In the genomic region with DNA sequence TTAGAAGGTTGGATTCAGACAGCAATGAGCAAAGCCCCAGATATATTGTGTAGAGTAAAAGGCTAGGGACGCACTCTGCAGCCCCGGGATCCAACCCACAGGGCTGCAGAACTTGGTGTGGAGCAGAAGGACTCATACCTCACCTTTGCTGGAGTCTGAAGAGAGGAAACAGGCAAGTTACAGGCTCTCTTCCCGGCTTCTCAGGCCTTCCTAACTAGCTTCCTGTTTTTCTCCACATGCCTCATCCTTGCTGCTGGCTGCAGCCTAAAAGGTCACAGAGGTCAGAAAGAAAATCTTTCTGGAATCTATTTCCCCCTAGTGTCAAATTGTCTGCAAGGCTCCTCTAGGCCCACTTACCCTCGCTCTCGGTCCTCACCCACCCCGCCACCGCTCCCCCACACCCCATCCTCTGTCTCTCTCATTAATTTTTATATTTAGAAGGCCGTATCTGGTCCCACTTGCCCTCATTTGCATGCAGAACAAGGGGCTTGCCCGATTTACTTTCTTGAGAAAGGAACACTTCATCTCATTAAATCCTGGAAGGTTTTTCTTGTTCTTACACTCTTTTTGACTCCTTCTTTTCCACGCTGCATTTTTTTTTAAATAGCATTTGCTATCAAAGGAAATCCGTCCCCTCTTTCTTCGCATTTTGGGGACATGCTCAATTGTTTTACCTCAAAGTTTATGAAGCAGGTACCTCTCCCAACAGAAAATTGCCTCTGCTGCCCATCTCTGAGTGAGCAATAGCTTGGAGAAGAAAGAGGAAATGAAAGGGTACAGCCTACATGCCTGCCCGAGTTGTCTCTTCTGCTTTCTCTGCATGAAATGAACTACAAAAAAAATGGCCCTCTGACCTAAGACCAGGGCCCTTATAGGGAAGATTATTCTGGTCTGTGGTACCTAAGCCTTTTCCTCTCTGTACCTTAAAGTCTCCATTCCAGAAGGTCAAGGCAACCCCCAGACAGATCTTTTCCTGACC, we compare ENCODE assay signal across 12 mouse cellular contexts. TPM values are rescaled to one million over a fixed set of nuclear protein-coding genes. Genes with fewer than 3 reads are reported as not detected.
DNase-seq lines count a peak whose midpoint lies in the region; ATAC-seq and TF ChIP-seq lines count a peak whose summit lies in the region.
"Had no signal": no experiment of that assay in that cellular context is flagged by ENCODE, and none has a peak within 500 bp of the region (broad histone marks: within the 10 kb centered on the region; RNA-seq: fewer than 3 reads in every experiment).

No protein-coding gene starts in this region.

- no peaks in the 10 kb centered on the region for H3K27me3 ChIP-seq in heart, adult 2 months (ENCODE audit: control insufficient read depth, insufficient read depth, low read length)
- H3K27me3 ChIP-seq in lung, embryonic 14.5 days (ENCODE audit: insufficient read depth, low read length), result no peaks in the 10 kb centered on the region
- H3K27me3 ChIP-seq in splenic B cell, adult 2 months (ENCODE audit: control insufficient read depth, insufficient read depth, low read length, poor library complexity, severe bottlenecking), result no peaks in the 10 kb centered on the region
- H3K27me3 ChIP-seq: embryonic facial prominence, embryonic 15.5 days had no signal

- TF ChIP-seq CTCF in heart, adult 2 months (IDR thresholded peaks at IDR 0.05), result no peak
- 0 out of 2 replicates have a peak, but pooled peaks have one; percentile 1 for TF ChIP-seq CTCF in lung, embryonic 14.5 days (IDR thresholded peaks at IDR 0.05; ENCODE audit: low read depth)

- peaks cover 32% of the 10 kb centered on the region for H3K36me3 ChIP-seq in heart, adult 2 months (ENCODE audit: control insufficient read depth, insufficient read depth, low read length)
- H3K36me3 ChIP-seq in lung, embryonic 14.5 days (ENCODE audit: insufficient read depth), result 0 out of 2 replicates have a peak, but pooled peaks cover 3% of the 10 kb centered on the region
- no peaks in the 10 kb centered on the region for H3K36me3 ChIP-seq in splenic B cell, adult 2 months (ENCODE audit: control insufficient read depth, insufficient read depth, low read length, poor library complexity, severe bottlenecking)

- TF ChIP-seq POLR2A in heart, adult 2 months (IDR thresholded peaks at IDR 0.05; ENCODE audit: insufficient read depth, low read depth, low read length), result no peak

- intact Hi-C loops in heart, adult 2 months (cut with DNase I), result loop anchor here (5.0 kb wide), 1 partner anchor 241 kb away; no protein-coding TSS in a partner anchor
- intact Hi-C loops in heart, postnatal 25 days (cut with DNase I), result no loop called here

- no peak overlapping the region for H3K4me2 ChIP-seq in lung, embryonic 14.5 days
- H3K4me2 ChIP-seq: embryonic facial prominence, embryonic 15.5 days had no signal

- H3K9ac ChIP-seq in heart, adult 2 months (ENCODE audit: low read depth, low read length), result no peak overlapping the region
- no peak overlapping the region for H3K9ac ChIP-seq in lung, embryonic 14.5 days
- H3K9ac ChIP-seq: embryonic facial prominence, embryonic 15.5 days had no signal

- no peak for TF ChIP-seq EP300 in heart, adult 2 months (IDR thresholded peaks at IDR 0.05; ENCODE audit: insufficient read depth, low read depth, low read length)

- peak overlapping the region; percentile 68 for H3K27ac ChIP-seq in heart, adult 2 months
- no peak overlapping the region for H3K27ac ChIP-seq in lung, embryonic 14.5 days (ENCODE audit: low read depth)
- H3K27ac ChIP-seq: embryonic facial prominence, embryonic 15.5 days had no signal

- ATAC-seq in lung, embryonic 14.5 days (ENCODE audit: insufficient read depth), result no peak
- peak; percentile 34 for ATAC-seq in granulocyte monocyte progenitor cell, adult 5-6 weeks (replicated peaks; ENCODE audit: poor library complexity, severe bottlenecking)
- ATAC-seq: CD4-positive, CD25-positive, alpha-beta regulatory T cell, adult 4 months; inflammation-experienced regulatory T-cells, adult 6 months had no signal

- peaks cover 4% of the 10 kb centered on the region; the same call in 1 of the 2 replicates for H3K9me3 ChIP-seq in lung, embryonic 14.5 days (ENCODE audit: low read depth, low read length)
- H3K9me3 ChIP-seq: embryonic facial prominence, embryonic 15.5 days had no signal

- H3K4me3 ChIP-seq in heart, adult 2 months, result no peak overlapping the region
- no peak overlapping the region for H3K4me3 ChIP-seq in lung, embryonic 14.5 days (ENCODE audit: low read depth, low read length)
- H3K4me3 ChIP-seq: embryonic facial prominence, embryonic 15.5 days had no signal

- H3K79me2 ChIP-seq in heart, adult 2 months (replicated peaks; ENCODE audit: control insufficient read depth, insufficient read depth, low read length), result peaks cover 2% of the 10 kb centered on the region; the same call in 1 of the 2 replicates

- H3K4me1 ChIP-seq in heart, adult 2 months (ENCODE audit: control insufficient read depth, insufficient read depth, low read length), result peaks cover 35% of the 10 kb centered on the region
- H3K4me1 ChIP-seq in lung, embryonic 14.5 days (ENCODE audit: insufficient read depth), result peaks cover 16% of the 10 kb centered on the region

- peak; percentile 27 to 34 for DNase-seq in heart, adult 2 months
- no peak for DNase-seq in heart, postnatal 25 days (ENCODE audit: low spot score)
- no peak for DNase-seq in lung, embryonic 14.5 days
- no peak for DNase-seq in lung, postnatal 36 days
- DNase-seq in splenic B cell, adult 2 months (ENCODE audit: low read depth, low spot score), result peak; percentile 69
- DNase-seq in retina, embryonic 14.5 days (ENCODE audit: low spot score), result no peak
- DNase-seq in Muller cell, postnatal 12 days (ENCODE audit: inconsistent ontology term), result no peak
- DNase-seq: midbrain, embryonic 14.5 days had no signal

- WGBS in heart, adult 2 months, result 47% methylated on average over 13 of the region's 13 CpGs
- WGBS in lung, embryonic 14.5 days, result 68% methylated on average over 13 of the region's 13 CpGs

RNA-seq across cellular contexts. Expression of gene Nrp2, which starts 17.9 kb away (rescaled TPM):
- 10 to 100 TPM; 20.7 to 29.6 TPM for total RNA-seq in heart, adult 2 months (2021)
- polyA plus RNA-seq in heart, adult 2 months (2012; rRNA removed), result 15.6 and 24.2 TPM in 2 replicates
- total RNA-seq in heart, postnatal 25 days (2021), result 10 to 100 TPM; 27.6 to 33.6 TPM
- polyA plus RNA-seq in lung, embryonic 14.5 days (2014; fragmentation: Nextera tagmentation; extraction: Ambion mirVana), result 9.9 and 10.8 TPM in 2 replicates
- 2.1 and 2.5 TPM in 2 replicates for total RNA-seq in granulocyte monocyte progenitor cell, adult 5-6 weeks (2014; fragmentation: Nextera tagmentation)
- 2.4 and 3.1 TPM in 2 replicates for total RNA-seq in granulocyte monocyte progenitor cell, adult 5-6 weeks (2017)

Comparison
In these comparisons a context has a peak if more than half of its experiments do, and no peak if none do; other contexts are left out.
1. DNase-seq: peak in heart, adult 2 months (2 of 2) and splenic B cell, adult 2 months (single experiment); none in heart, postnatal 25 days (single experiment), lung, embryonic 14.5 days (single experiment), lung, postnatal 36 days (single experiment), retina, embryonic 14.5 days (single experiment) and Muller cell, postnatal 12 days (single experiment).
2. RNA of gene Nrp2, which starts 17.9 kb away (total RNA-seq): 27.6 to 33.6 TPM in heart, postnatal 25 days and 20.7 to 29.6 TPM in heart, adult 2 months; 2.1 to 3.1 TPM in granulocyte monocyte progenitor cell, adult 5-6 weeks; every median in the first group is over 4 times any median in the second.